Mouse (Mus musculus) ES-CJ7 (cell line): ENCODE measurements at regions not wholly inside any gene's neighbourhood (a gene's known extent, or its start where the extent isn't known, plus 50 kb on each side); places are given as distances from the start of the nearest gene placed in this dataset.
A peak's percentile ranks its signal among the peaks of the same experiment; 100 is the strongest.

ENCODE experiments used
- DNase-seq: peaks from one replicate; pipeline ENCODE4 v3.0.0; 2011; ENCODE audit warnings: low read depth, low spot score

DNA sequence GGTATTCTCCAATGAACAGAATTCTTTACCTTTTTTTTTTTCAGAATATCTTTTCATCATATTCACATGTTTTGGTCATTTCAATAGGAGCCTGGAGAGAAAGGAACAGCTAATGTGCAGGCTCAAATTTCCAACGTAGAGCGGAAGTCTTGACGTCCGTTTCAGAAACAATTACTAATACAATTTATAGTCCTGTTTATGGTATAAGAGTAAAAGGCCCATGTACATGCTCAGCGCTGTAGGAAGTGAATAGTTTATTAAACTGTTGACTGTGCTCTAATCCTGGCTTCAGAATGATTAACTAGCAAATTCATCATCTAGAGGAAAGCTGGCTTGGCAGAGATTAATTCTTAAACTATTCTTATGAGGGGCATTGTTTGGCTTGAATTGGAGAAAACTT is 142.1 kb downstream of the Pik3r1 start:
- no peak for DNase-seq

- no peak for DNase-seq
Observed at GRCm38 (mm10) chr13:101624179-101624581, 143.8 kb downstream of the Pik3r1 start.

DNA sequence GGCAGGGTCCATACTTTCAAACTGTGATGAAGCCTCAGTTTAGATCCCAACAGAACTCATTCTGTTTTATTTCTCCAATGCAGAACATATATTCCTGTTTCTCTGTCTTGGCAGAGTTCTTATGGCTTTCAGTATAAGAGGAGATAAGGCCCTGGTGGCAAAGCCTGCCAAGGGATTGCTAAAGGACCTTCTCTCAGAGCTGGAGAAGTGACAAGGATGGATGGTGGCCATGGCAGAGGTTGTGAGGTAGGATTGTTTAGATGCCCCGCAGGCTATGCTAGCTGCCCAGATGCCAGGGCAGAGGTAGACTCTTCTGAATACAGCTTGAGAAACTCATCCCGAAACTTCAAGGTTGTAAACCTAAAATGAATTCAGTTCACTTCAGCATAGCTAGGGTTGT is 145.4 kb downstream of the Pik3r1 start:
- DNase-seq = no peak

DNA sequence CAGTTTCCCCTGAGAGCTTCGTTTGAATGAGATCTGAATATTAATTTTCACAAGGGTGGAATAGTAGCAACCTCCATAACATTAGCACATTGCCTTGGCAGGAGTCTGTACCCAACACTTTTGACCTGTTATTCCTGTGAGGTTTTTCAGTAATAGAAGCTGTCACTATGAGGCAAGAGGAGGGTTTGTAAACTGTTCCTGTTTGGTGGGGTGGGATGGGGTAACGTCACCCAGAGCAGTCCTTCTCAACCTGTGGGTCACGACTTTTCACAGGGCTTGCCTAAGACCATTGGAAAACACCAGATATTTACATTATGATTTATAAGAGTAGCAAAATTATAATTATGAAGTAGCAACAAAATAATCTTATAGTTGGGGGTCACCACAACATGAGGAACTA is 147.4 kb downstream of the Pik3r1 start:
- no peak for DNase-seq

GRCm38 (mm10) chr13:101619154-101619553 is 148.9 kb downstream of the Pik3r1 start:
- no peak for DNase-seq

- no peak for DNase-seq
Observed at GRCm38 (mm10) chr13:101612786-101613185, 155.2 kb downstream of the Pik3r1 start.

DNA sequence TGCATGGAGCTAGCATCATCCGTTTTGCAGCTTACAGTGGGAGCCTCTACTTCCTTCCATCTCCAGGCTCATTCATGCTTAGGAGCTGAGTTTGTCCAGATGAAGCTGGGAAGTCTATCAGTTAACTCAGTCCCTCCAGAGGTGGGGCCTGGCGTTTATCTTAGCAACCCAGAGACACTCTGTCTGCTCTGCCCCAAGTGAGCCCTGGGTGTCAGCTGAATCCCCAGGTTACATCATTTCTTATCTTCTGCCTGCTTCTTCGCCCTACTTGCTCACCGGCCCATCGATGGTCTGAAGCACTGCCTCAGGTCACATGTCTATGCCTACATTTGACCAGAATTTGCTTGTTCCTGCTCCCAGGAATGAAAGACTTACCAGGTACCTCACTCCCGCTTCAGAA is 156.3 kb downstream of the Pik3r1 start:
- no peak for DNase-seq

- no peak for DNase-seq
Observed at GRCm38 (mm10) chr13:101606184-101606730, 161.8 kb downstream of the Pik3r1 start.

DNA sequence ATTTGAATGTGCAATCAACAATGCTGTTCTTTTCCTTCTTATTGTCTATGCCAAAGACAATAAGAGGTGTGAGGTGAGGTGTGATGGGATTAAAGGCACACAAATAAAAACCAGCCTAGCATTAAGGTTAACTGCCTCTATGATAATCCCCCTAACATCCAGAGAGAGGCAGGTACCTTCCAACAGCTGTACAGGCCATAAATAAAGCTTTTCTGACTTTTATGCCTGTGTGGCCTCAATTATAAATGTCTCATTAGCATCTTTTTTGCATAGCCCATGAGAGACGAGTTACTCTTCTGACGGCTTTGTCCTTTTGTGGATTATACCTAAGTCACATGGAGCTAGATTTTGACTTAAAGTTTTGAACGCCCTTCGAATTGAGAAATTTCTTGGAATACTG is 162.3 kb downstream of the Pik3r1 start:
- DNase-seq = no peak

DNA sequence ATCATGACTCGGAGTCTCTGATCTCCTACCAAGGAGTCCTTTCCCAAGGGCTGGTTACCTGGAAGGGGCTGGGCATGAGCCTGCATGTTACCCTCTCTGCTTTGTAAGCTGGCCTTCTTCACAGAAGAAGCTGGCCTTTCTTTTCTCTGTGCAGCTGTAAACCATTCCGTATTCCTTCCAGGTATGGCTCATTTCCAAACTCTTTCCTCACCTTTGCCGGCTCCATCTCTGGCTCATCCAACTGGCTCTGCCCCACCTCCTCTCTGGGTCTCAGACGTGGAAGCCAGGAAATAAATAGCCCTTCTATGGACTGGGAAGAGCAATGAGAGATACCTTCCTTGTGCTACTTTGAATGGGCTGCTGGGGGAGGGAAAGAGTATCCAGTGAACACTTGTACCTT is 163.0 kb downstream of the Pik3r1 start:
- no peak for DNase-seq

GRCm38 (mm10) chr13:101598126-101598485 is 169.9 kb downstream of the Pik3r1 start:
- DNase-seq = no peak

DNA sequence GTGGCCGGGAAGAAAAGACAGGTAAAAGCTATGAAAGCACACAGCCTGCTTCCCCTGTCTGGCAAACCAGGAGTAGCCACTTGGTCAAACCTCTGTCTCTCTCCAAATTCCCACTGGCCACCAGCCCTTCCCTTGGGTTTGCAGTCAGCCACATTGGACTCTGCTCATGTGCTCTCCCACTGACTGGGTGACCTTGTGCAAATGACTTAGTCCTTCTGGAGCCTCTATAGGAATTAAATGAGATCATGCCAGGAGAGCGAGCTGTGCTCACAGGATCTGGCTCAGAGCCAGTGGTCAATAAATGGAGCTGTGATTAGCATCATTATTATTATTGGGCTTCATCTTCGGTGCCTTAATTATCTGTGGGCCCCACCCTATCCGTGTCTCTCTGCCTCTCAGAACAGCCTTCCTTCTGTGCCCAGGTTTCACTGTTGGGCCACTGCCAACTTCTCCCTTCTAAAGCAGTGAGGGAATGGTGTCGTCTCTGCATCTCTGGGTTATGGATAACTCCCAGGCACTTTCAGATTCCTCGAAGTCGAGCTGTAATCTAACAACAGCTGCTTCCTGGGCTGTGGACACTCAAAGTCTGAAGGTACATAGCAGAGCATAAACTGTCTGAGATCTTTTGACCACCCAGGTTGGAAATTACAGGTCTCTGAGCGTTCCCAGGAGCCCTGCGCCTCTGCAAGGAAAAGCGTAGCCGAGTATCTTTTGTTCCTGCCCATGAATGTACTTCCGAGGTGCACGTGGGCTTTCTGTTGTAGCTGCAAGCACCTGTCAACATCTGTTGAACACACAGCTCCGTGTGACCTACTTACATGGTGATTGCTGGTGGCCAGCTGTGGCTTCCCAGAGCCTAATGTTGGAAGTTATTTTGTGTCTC is 170.5 kb downstream of the Pik3r1 start:
- peak; percentile 35 for DNase-seq

DNA sequence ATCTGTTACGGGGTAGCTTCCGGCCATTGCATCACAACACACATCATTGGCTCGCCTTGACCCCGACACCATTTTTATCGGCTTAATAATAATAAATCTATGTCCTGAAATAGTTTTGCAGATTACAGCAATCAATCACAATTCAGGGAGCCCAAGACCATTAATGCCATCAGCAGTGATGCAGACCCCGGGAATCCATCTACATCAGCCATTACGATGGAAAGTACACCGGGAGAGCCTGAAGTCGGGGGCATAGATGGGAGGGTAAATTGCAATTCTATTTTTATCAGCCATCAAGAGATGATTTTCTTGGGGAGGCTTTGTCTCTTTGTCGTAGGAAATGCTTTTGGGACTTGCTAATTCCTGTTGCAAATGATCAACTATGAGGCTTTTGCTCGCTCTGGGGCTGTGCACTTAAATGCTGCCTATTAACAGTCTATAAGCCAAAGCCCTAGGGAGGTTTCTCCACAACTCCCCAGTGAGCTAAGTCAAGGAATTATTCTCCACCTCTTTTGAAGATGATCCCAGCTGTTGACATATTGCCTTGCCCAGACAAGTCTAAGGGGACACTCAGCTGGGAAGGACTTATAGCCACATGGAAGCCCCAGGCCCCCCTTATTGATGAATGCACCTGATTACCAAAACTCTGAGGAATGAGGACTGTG is 173.4 kb downstream of the Pik3r1 start:
- no peak for DNase-seq

GRCm38 (mm10) chr13:101592355-101592754 is 175.7 kb downstream of the Pik3r1 start:
- no peak for DNase-seq

DNA sequence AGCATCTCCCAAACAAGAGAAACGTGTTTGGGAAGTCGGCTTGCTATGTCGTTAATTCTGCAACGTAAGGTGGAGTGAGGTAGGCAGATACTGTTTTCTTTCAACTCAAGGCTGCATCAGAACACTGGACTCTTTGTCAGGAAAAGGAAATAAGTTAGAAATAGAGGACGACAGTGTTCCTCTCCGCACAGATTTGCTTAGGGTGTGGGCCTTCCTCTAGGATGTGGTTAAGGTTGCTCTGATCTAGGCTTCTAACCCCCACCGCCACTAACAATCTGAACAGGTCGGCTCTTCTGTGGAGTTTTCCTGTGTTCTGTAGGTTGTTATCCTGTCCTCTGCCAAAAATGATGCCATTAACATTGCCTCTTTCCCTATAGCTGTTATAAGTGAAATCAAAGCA is 179.1 kb downstream of the Pik3r1 start:
- DNase-seq = no peak

GRCm38 (mm10) chr13:101586787-101587186 is 181.2 kb downstream of the Pik3r1 start:
- no peak for DNase-seq

GRCm38 (mm10) chr13:101576481-101576880 is 191.5 kb downstream of the Pik3r1 start:
- no peak for DNase-seq

DNA sequence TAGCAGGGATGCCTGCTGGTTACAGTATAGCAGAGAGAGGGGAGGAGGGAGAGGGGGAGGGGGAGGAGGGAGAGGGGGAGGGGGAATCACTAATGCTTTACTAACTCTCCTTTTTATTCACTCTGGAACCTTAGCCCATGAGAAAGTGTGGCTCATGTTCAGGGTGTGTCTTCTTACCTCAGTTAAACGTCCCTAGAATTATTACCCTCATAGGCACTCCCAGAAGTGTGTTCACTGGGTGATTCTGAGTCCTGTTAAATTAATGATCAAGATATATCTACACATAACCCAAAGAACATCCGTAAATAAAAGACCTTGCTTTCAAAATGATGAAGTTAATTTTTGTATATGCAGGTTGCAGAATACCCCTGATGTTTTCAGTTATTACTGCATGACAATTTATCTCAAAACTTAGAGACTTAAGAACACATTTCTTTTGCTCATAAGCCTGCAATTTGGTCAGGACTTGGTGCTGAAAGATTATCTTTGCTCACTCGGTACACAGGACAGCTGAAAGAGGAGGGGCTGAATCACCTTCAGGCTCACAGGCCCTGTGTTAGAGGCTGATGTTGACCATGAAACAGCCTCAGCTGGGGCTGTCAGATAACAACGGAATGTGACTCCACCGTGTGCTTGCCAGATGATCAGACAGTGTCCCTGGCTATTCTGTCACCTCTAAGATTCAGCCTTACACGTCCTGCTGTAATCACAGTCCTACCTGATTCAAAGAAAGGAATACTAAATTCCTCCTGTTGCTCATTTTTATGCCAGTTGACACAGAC is 195.0 kb downstream of the Pik3r1 start:
- DNase-seq = no peak

- no peak for DNase-seq
Observed at GRCm38 (mm10) chr13:101572246-101572645, 195.8 kb downstream of the Pik3r1 start.

GRCm38 (mm10) chr13:101570034-101570433 is 198.0 kb downstream of the Pik3r1 start:
- DNase-seq = no peak

GRCm38 (mm10) chr13:101568985-101569631 is 198.9 kb downstream of the Pik3r1 start:
- DNase-seq = no peak

DNA sequence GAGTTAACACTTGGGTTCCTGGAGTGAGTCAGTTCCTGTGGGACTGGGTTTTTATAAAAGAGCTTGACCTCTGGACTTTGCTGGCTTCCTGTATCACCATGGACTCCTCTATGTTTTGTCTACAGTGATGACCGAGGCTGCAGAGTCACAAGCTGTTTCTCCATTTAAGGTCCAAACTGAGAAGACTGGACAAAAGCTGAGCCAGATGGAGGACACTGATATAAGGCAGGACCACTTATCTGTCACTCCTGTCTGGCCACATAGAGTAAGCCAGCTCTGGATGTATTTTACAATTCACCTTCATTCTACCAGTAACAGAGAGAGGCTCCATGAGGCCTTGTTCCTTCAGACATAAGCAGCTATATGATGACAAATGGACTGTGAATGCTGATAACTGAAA is 202.7 kb downstream of the Pik3r1 start:
- no peak for DNase-seq
